Mouse (Mus musculus) erythroblast, adult 5-6 weeks (primary cell): ENCODE data around the gene Gm3435. TPM values are rescaled to one million over a fixed set of nuclear protein-coding genes. Genes with fewer than 3 reads are reported as not detected.
"Not testable (repeated sequence)": the region's sequence is repeated elsewhere in the genome, so short reads cannot be mapped to it uniquely, and the experiment has no call there.

Experiments used
- ATAC-seq: replicated peaks from 2 replicates; pipeline ENCODE4 v1.8.0; 2016; ENCODE audit warnings: moderate number of reproducible peaks, mild to moderate bottlenecking, moderate TSS enrichment, inconsistent platforms; ENCODE audit not compliant: poor library complexity, low FRiP score, severe bottlenecking
- total RNA-seq, 2 experiments: library from RNA; stranded (forward) in 1 of 2; stranded (reverse) in 1 of 2; fragments of 150-400 nt in 1 of 2; fragments of 200-764, 138-1000 nt in 1 of 2; gene quantifications; 2 replicates each; pipeline versions ENCODE4 v1.2.3 to v1.2.4; 2015 to 2017; ENCODE audit warnings: low replicate concordance in 2 of 2

Gene Gm3435
- total RNA-seq (2015; ENCODE audit: low replicate concordance) (not detected in 2 replicates), total RNA-seq (2017; ENCODE audit: low replicate concordance) (2.1 and 6.7 TPM in 2 replicates)

- ATAC-seq: peak; percentile 94
These were observed at the start of gene Gm3435 for GRCm38 (mm10) chr17:15009706-15010413. Gene Gm3435 (plus strand): TSS chr17:15010176.

GRCm38 (mm10) chr17:14960520-14960919 lies 49.5 kb upstream of the Gm3435 start:
- peak; percentile 23 for ATAC-seq

- ATAC-seq: peak; percentile 21; the same call in 1 of the 2 replicates
These were observed 48.9 kb upstream of the Gm3435 start, which contains the start of gene Phf10 for GRCm38 (mm10) chr17:14960951-14961556. Gene Phf10 (minus strand): TSS chr17:14961273.

- peak; percentile 12 for ATAC-seq
These were observed 48.3 kb upstream of the Gm3435 start for GRCm38 (mm10) chr17:14961557-14962154.

- peak; percentile 53 for ATAC-seq
These were observed 41.5 kb upstream of the Gm3435 start for GRCm38 (mm10) chr17:14968373-14968913.

- ATAC-seq: peak; percentile 78
These were observed 32.1 kb upstream of the Gm3435 start for GRCm38 (mm10) chr17:14977718-14978361.

GRCm38 (mm10) chr17:14978362-14979038 lies 31.5 kb upstream of the Gm3435 start, which contains the start of the genes 9030025P20Rik and Gm3417:
Gene 9030025P20Rik (plus strand): TSS chr17:14978468.
Gene Gm3417 (minus strand): TSS chr17:14978790.
- ATAC-seq: peak; percentile 95

- not testable (repeated sequence) for ATAC-seq
These were observed 19.8 kb upstream of the Gm3435 start for GRCm38 (mm10) chr17:14990116-14990702.

- ATAC-seq: peak; percentile 36
These were observed 17.3 kb upstream of the Gm3435 start for GRCm38 (mm10) chr17:14992522-14993138.

- ATAC-seq: peak; percentile 27
These were observed 16.7 kb upstream of the Gm3435 start for GRCm38 (mm10) chr17:14993139-14993832.

GRCm38 (mm10) chr17:14994140-14994539 lies 15.8 kb upstream of the Gm3435 start:
- ATAC-seq: peak; percentile 62

GRCm38 (mm10) chr17:15000047-15000446 lies 9.9 kb upstream of the Gm3435 start:
- ATAC-seq: peak; percentile 54

GRCm38 (mm10) chr17:15009088-15009487 lies 888 bp upstream of the Gm3435 start:
- peak; percentile 80 for ATAC-seq

- not testable (repeated sequence) for ATAC-seq
These were observed 11.7 kb downstream of the Gm3435 start for GRCm38 (mm10) chr17:15021503-15022220.

- ATAC-seq: peak; percentile 38
These were observed 14.0 kb downstream of the Gm3435 start for GRCm38 (mm10) chr17:15023878-15024492.

- peak; percentile 31; the same call in 1 of the 2 replicates for ATAC-seq
These were observed 14.7 kb downstream of the Gm3435 start for GRCm38 (mm10) chr17:15024502-15025193.
